Mouse (Mus musculus): Measurements from ENCODE around the gene Elavl2. TPM values are rescaled to one million over a fixed set of nuclear protein-coding genes. Genes with fewer than 3 reads are reported as not detected.

Gene Elavl2
- total RNA-seq, 2 experiments from 2014 or later, result 87.5 to 88.3 TPM

- no peak for DNase-seq (ENCODE audit: low spot score in 2 of 2)
Measured at GRCm38 (mm10) chr4:91223811-91224210, 176.8 kb downstream of the Elavl2 start.

GRCm38 (mm10) chr4:91219322-91219721 is 181.3 kb downstream of the Elavl2 start:
- no peak for DNase-seq (ENCODE audit: low spot score in 2 of 2)

- no peak for DNase-seq (ENCODE audit: low spot score in 2 of 2)
Measured at GRCm38 (mm10) chr4:91213917-91214316, 186.7 kb downstream of the Elavl2 start.

- DNase-seq (ENCODE audit: low spot score in 2 of 2), result no peak
Measured at GRCm38 (mm10) chr4:91208415-91209292, 191.9 kb downstream of the Elavl2 start.

Small RNA genes within 50 kb of the gene (microRNA-seq; reads per million reads assigned to microRNA genes)
- 0 reads per million in 2 experiments for gene Mir6402
